Mouse (Mus musculus): ENCODE data around the gene Tkfc.

The Tkfc gene

DNA sequence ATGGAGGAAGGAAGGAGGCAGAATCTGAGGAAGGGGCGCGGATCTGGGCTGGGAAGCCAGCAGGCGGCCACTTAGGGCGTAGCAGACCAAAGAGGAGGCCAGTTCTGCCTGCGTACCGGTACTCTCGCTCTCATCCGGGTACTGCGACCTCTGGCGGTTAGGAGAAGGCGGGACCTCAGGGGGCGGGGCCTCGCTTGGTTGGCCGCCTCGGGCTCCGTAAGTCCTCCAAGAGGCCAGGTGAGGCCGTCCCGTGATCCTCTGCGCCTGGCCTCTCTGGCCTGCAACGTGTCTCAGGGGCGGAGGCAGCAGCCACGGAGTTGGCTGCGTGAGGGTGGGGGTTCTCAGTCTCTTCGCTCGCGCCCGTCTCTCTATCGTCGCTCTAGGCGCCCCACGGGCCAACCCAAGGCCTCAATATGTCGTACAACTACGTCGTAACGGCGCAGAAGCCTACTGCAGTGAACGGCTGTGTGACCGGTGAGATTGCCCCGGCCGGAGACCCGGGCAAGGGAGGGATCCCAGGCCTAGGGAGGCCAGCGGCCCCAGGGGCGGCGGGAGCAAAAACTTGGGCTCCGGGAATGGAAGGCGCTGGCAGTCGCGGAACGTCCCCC, at the start of gene Tkfc, which contains the start of gene Ddb1:
Tkfc (minus strand) TSS at position 362 of the 608 bp plus-strand sequence.
Ddb1 (plus strand) TSS at position 35 of the 608 bp plus-strand sequence.
- DNase-seq (ENCODE audit: extremely low read depth, insufficient read length, low spot score): peak; percentile 98

DNA sequence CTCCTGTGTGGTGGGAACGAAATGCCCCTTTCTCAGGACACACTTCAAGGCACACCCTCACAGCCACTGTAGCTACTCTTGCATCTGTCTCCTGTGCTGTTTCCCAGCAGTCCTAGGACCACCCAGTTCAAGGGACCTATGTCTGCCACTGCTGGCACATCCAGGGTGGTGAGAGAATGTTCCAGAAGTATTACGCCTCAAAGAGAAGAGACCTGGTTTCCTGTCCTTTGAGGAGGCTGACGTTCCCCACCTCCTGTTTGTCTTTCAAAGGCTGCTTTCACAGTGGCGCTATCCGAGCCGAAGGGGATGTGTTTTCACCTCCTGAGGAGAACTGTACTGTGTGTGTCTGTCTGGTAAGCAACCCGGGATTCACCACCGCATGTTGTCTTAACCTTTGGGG, 42.7 kb upstream of the Tkfc start:
- no peak for DNase-seq (ENCODE audit: extremely low read depth, insufficient read length, low spot score)

DNA sequence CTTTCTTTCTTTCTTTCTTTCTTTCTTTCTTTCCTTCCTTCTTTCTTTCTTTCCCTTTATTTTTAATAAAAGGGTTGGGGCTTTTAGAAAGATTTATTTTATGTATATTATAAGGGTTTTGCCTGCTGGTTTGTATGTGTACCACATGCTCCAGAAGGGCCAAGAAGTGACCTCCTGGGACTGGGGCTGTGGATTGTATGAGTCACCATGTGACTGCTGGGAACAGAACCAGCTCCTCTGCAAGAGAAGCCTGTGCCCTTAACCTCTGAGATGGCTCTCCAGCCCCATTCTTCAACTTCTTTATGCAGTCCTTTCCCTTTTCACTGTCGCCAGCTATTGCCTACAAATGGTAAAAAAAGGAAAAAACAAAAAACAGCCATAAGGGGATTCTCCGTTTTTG, 40.2 kb upstream of the Tkfc start:
- DNase-seq (ENCODE audit: extremely low read depth, insufficient read length, low spot score): peak; percentile 33

DNA sequence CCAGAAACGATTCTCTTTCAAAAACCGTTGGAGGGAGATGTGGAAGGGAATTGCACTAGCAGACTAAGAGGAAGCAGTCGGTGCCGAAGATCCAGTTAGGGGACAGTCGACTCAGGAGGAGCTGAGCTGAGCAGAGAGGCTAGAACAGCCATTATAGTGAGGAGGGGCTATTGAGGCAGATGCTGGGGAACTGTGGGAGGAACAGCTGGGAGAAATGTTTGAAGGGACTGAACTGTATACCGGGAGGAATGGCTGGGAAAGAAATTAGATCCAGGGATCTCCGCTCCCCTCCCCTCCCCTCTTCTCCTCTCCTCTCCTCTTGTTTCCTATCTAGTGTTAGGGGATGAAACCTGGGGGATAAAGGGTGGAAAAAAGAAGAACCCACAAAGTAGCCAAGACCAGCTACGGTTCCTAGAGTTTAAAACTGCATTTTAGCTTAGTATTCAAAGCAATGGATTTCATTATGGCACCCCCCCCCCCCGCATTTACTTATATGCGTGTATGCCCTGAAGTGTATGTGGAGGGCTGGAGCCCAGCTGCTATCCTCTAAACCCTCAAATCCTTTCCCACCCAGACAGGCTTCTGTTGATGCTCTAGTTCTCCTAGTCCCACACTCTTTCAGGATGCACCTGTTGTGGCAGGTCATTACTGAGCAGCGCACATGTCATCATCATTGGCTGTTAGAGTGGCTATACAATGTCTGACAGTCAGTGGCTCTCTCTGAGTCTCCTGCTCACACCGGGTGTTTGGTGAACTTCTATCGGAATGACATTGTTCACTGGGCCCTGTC, 35.3 kb upstream of the Tkfc start:
- no peak for DNase-seq (ENCODE audit: extremely low read depth, insufficient read length, low spot score)

DNA sequence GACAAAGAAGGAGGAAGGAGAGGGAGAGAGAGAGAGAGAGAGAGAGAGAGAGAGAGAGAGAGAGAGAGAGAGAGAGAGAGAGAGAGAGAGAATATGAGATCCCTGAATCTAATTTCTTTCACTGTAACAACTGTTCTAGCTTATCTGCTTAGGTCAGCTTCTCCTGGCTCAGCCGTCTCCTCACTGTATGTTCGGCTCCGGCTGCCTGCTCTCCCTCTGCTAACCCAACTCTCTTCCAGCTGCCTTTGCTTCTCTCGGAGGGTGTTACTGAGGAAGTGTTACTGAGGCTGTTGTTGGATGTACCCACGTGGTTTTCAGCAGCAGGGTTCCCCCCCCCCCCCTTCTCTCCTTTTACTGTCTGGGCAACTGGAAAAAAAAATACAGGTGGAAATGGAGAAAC, 34.6 kb upstream of the Tkfc start:
- DNase-seq (ENCODE audit: extremely low read depth, insufficient read length, low spot score): no peak

DNA sequence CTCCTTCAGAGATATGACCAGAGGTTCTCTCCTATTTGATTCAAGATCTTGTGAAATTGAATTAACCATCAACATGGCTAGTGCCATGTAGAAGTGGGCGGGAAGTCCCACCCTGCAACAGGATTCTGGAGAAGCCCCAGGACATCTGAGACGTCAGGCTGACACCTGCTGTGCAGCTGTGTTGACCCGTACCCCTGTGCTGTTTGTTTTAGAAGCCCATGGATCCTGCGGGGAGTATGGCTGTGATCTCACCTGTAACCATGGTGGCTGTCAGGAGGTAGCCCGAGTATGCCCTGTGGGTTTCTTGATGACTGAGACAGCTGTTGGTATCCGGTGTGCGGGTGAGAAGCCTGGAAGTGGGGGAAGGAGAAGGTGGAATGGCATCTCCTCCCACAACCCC, 32.4 kb upstream of the Tkfc start:
- DNase-seq (ENCODE audit: extremely low read depth, insufficient read length, low spot score): no peak

DNA sequence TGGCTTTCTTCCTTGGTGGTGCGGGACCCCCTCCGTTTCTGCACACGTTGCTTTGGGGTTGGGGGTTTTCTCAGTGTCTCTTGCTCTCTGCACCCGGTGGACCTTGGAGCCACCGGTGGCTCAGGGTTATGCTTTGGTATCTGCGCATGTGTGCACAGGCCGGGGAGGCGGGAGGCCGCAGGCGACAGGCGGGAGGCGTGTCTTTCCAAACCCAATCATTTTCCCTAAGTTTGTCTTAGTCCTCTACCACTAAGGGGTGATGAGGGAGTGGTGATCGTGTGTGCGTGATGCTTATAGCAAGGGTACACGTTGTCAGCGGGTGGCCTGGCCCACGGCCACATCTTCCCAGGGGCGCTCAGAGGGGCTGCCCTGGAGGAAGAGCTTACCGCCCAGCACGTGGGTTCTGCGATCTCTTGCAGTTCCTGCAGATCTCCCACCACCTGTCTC, 29.4 kb upstream of the Tkfc start:
- DNase-seq (ENCODE audit: extremely low read depth, insufficient read length, low spot score): no peak

DNA sequence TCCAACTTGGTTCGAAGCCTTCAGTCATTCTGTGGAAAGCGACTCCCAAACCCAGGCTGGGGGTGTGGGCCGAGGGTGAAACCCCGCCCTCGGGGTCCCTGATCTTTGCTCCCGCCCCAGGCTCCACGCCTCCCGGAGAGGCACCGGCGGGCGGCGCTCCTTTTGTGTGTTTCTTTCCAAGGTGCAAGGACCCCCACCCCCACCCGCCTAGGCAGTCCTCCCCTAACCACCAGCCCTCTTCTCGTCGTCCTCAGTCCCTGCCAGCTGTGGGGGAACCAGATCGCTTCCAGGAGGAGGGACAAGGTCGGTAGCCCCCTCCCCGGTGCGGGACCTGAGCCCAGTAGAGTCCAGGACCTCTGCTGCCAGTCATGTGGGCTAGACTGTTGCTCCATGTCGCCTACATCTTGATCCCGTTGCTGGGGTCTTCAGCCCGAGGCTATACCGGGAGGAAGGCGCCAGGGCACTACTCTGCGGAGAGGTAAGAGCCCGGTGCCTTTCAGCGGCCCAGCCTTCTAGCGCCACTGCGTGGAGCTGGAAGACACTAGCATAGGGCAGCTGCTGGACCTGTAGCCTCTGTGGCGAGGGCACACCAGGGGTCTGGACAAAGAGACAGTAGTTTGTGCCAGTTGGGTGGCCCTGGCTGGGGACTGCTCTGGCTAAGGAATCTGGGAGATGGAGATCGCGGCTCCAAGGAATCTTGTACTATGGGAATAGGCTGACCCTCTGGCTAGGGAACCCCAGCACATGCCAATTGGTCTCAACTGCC, 28.8 kb upstream of the Tkfc start, which contains the start of gene Vwce:
Vwce (plus strand) TSS at position 108 of the 766 bp plus-strand sequence.
- DNase-seq (ENCODE audit: extremely low read depth, insufficient read length, low spot score): no peak

DNA sequence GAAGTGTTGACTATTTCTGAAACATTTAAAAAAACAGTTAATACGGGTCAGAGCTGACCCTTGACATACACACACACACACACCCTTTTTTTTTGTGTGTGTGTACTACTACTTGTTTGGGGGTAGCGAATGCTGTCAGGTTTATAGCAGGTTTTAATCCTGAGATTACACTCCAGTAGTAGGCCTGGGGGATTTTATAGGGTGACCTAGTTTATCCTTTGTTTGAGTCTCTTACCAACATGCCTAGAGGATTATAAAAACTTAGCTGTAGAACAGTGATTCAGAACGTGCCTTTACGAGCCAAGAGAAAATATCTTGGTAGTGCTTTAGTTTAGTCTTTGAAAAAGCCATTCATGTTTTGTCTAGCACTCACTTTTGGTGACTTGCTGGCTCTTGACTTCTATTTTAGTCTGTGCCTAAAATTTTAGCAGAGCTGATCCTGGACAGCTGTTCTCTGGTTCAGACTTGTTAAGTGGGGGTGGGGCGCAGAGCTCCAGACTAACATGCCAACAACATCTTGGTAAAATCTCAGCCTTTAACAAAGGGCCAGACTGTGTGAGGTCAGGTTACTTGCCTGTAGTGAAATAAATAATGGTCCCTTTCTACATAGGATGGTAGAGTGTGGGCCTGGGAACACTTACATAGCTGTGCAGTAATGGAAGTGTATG, 3.3 kb upstream of the Tkfc start:
- no peak for DNase-seq (ENCODE audit: extremely low read depth, insufficient read length, low spot score)

DNA sequence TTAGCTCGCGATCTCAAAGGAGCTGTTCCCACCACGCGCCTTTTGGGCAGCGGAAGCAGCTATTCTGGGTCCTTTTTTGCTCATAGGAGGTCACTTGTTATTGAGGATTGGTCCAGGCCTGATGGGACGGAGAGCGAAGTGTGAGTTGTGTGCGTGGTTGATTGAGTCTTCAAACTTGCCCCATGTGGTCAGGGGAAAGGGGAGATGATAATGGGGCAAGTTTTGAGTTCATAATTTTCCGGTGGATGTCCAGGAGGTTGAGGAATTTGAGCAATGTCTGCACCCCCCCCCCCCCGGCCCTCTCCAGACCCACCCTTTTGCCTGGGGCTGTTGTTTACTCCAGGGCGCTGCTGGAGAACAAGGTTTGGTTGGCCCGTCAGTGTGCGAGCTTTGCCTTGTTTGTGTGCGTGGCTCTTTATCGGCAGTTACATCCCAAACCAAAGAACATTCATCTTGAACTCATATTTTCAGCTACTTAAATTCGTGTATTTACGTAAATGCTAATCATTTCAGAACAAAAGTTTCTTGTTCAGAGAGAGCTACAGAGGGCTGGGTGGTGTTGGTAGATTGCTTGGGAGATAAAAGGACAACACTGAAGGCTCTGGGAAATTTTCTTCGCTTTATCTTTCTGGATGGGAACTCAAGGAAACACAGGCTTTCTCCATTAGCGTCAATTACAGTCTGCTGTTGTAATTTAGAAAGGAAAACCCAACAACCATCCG, 608 bp upstream of the Tkfc start:
- DNase-seq (ENCODE audit: extremely low read depth, insufficient read length, low spot score): no peak

DNA sequence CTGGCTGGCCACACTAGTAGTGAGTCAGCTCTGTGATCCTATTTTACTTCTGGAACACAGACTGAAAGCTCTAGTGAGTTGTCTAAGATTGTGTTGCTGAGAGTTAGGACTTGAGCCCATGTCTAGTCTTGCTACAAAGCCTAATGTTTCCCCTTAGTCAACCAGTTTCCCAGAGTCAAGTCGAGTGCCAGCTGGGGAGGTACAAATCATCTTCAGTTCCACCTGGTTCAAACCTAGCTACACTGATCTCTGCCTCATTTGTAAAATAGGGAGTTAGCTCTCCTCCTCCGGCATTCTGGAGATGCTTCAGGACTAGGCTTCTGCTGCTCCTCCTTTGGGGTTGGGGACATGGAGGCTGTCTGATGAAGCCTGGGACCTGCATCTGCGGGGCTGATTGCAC, 920 bp downstream of the Tkfc start:
- no peak for DNase-seq (ENCODE audit: extremely low read depth, insufficient read length, low spot score)

DNA sequence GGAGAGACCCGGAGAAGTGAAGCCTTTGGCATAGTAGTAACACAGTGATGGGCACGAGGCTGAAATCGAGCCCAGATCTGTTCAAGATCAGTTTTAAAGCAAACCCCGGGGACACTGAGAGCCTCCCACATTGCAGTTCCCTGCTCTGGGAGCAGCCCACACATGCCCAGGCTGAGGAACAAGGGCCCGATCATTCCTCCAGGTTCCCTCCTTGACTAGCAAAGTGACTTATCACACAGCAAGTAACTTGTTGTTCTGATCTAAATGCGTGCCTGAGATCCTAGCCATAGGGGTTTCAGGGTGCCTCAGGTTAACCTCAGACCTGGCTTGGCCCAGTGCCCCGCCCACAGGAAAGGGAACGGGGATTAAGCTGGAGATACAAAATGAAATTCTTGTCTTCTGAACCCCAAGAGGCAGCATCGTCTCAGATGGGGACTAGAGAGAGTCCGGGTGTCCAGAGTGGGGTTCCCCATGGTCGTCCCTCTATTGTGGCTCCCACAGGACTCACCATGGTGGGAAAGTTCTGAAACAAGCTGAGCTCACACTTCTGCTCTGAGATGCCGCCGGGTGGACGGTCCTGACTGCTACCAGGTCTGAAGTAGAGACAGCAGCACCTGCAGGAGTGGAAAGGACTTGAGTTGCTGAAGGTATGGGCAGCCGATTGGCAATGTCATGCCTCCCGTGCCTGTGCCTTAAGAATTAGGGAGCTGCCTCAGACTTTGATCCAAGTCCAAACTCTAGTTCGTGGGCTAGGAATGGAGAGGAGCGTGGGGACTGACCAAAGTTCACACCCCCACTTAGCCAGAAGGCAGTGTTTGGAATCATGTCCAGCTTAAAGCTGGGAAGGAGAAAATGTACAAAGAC, 1.6 kb downstream of the Tkfc start:
- DNase-seq (ENCODE audit: extremely low read depth, insufficient read length, low spot score): no peak

DNA sequence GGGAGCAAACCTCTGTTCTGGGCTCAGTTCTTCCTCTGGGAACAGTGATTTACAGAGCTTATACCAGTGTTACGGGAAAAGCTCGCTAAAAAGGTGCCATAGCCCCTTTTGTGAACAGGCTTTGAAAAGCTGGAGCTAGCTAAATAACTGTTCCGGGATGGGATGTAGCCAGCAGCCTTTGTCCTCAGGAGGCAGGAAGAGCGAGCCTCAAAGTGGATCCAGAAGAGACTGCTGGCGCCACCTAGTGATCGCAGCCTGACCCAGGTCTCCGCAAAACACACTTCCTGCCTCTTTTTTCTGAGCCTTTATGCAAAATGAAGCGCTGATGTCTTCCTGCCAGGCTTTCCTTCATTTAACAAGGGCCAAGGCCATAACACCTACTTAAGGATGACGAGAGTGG, 2.7 kb downstream of the Tkfc start:
- DNase-seq (ENCODE audit: extremely low read depth, insufficient read length, low spot score): peak; percentile 68

DNA sequence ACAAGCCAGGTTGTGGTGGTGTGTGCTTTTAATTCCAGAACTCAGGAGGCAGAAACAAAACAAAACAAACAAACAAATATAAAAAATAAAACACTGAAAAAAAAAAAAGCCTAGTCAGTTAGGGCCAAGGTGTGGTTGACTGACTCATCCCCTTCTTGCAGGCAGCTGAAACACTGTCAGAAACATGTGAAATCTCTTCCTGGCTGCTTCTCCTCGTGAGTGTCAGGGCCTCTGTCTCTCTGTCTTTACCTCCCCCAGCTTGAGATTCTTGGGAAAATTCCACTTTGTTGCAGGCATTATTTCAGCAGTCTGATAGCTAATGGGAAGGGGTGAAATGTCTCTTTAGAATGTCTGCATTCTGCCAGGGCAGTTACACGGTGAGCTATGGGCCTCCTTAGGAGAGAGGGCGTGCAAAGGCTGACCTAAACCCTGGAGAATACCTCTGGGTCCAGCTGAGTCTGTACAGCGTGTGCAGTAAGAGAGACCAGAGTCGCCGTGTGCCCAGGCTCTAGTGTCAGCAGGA, 3.1 kb downstream of the Tkfc start:
- DNase-seq (ENCODE audit: extremely low read depth, insufficient read length, low spot score): peak; percentile 48

DNA sequence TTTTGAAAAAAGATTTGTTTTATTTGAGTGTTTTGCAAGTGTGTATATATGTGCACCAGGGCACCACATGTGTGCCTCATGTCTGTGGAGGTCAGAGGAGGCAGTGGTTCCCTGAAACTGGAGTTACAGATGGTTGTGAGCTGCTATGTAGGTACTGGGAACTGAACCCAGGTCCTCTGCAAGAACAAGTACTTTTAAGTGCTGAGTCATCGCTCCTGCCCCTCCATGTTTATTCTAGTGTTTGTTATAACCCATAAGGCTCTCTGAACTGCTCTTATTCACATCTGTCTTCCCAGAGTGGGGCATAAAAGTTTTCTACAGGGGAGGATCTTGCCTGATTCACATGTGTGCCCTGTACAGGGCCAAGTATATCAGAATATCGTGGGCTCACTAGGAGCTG, 5.8 kb downstream of the Tkfc start:
- DNase-seq (ENCODE audit: extremely low read depth, insufficient read length, low spot score): no peak

DNA sequence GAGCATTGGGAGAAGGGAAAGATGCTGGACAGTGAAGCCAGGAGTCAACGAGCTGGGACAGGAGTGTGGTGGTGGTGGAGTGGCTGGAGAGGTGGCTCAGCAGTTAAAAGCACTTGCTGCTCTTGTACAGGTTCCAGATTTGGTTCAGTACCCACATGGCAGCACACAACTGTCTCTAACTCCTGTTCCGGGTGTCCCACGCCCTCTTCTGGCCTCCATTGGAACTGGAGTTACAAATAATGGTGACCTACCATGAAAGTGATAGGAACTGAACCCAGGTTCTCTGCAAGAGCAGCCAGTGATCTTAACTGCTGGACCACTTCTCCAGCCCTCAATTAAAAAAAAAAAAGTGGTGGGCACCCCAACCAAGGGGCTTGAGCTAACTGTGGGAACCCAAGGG, 7.3 kb downstream of the Tkfc start:
- DNase-seq (ENCODE audit: extremely low read depth, insufficient read length, low spot score): no peak

DNA sequence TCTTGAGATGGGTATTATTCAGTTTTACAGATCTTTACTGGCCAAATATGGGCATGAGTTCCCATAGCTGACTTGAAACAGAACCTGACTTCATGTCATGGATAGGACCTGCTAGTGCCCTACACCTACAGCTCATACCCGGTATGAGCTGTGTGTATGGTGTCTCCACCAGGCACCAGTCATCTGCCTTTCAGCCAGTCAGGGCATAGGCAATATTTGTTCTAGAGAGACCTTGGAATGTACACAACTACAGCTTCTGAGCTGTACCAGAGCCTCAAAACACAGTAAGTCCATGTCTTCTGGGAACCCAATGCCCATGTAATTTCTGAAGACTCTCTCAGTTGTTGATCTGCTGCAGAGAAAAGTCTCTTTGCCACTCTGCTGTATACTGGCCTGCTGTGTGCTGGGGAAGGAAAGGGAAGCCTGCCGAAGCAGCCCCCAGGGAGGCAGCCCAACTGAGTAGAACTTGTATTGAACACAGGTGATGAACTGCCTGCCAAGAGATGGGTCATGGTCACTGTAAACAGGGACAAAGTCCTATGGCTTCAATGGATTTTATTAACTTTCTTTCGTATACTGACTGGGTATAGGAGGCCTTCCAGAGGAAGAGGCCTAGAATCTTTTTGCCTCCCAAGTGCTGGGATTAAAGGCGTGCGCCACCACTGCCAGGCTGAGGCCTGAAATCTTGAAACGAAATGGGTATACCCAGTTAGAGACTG, 13.6 kb downstream of the Tkfc start:
- no peak for DNase-seq (ENCODE audit: extremely low read depth, insufficient read length, low spot score)

DNA sequence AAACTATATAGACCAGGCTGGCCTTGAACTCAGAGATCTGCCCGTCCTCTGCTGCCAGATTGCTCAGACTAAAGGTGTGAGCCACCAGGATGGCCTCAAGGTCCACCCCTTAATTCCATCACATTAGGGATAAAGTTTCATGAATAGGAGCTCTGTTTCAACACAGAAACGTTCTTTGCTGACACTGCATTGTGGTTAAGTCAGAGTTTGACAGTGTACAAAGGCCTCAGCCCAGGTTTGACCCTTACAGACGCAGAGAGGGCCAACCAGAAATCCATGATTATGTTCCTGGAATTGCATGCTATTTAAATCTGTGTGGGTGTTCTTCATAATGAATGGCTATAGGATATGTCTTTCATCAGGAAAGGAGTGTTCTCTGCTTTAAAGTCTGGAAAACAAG, 15.2 kb downstream of the Tkfc start:
- DNase-seq (ENCODE audit: extremely low read depth, insufficient read length, low spot score): no peak

Data from 3134 (cell line).